Mouse (Mus musculus): ENCODE measurements around the gene Gtpbp2.

Gtpbp2 gene

GRCm38 (mm10) chr17:46152847-46153782 is 7.7 kb upstream of the Gtpbp2 start, which contains the start of gene Mad2l1bp:
TSS of gene Mad2l1bp (minus strand) at chr17:46153553.
- DNase-seq (ENCODE audit: low read depth, low spot score), result peak; percentile 94

DNA sequence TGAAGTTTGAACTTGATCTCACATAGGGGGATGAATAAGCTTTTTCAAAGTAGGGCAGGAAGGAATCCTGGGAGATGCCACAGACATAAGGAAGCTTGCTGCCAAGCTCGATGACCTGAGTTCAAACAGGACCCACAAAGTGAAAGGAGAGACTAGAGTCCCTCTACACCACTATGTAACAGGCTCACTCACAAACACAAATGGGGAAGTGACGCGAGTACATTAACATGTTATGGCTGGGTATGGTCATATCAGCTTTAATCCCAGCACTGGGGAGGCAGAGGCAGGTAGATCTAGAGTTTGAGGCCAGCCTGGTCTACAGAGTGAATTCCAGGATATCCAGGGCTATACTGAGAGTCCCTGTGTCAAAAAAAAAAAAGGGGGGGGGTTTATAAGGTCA is 6.5 kb upstream of the Gtpbp2 start:
- DNase-seq (ENCODE audit: low read depth, low spot score), result no peak

GRCm38 (mm10) chr17:46156680-46157079 is 4.2 kb upstream of the Gtpbp2 start:
- no peak for DNase-seq (ENCODE audit: low read depth, low spot score)

GRCm38 (mm10) chr17:46157131-46157530 is 3.7 kb upstream of the Gtpbp2 start:
- no peak for DNase-seq (ENCODE audit: low read depth, low spot score)

DNA sequence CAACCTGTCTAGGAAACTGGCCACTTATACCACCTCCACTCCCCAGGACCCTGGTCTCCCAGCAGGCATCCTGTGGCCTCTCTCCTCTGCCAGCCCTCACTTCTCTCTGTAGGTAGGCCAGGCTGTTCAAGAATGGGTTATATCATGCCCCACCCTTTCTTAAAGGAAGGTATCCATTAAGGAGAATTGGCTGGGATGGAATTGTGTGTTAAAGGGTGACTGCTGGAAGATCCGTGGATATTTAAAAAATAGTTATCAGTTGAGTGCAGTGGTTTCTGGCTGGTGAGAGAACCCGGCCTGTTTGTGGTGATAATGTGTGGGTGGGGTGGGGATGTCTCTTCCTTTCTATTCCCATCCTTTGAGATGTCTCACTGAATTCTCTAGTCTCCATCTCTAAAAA is 1.6 kb upstream of the Gtpbp2 start:
- no peak for DNase-seq (ENCODE audit: low read depth, low spot score)

DNA sequence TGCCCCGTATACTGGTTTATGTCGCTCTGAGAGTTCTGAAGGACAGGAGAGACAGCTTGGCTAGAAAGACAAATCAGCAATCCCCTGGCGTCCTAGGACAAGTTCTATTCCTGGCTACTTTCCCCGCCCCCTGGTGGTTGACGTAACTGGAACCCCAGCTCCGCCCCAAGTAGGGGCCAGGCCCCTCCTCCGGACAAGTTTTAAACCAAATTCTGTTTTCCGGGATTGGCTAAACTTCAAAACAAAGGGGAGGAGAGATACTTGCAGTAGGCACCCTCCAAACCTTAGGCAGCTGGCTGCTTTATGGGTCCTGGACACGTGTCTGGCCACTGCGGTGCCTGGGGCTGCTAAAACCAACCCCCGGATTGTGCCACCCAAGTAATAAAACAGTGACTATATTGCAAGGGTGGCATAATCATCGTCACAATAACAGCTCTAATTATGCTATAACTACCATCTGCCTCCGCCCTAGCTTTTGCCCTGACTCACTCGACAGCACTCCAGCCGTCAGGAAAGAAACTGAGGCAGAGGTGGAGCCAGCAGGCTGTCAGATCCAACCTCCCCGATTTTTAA is 656 bp upstream of the Gtpbp2 start:
- DNase-seq (ENCODE audit: low read depth, low spot score), result peak; percentile 93

DNA sequence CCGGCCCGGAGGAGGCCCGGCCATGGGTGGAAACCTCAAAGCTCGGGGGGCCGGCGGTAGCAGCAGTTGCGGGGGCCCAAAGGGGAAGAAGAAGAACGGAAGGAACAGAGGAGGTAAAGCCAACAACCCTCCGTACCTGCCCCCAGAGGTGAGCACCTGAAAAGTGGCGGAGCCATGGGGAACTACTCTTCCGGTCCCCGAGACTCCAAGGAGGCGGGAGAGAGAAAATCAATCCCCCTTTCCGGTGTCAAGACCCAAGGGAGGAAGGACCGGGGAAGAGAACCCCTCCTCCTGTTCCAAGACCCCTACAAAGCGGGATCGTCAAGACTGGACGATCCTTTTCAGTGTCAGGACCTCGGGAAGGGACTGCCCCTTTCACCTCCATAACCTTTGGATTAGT is 347 bp downstream of the Gtpbp2 start:
- no peak for DNase-seq (ENCODE audit: low read depth, low spot score)

DNA sequence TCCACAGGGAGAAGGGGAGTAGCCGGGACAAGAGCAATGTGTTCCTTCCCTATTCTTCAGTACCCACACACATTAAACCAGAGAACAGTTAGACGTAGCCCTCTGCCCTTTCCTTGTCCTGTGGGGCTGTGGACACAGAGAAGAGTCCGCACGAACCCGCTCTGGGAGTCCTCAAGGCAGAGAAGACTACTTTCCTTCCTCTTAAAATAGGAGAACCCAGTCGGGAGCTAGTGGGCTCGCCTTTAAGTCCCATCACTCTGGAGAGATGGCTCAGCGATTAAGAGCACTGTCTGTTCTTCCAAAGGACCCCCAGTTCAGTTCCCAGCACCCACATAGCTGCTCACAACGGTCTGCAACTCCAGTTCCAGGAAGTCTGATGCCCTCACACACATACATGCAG is 878 bp downstream of the Gtpbp2 start:
- DNase-seq (ENCODE audit: low read depth, low spot score), result no peak

GRCm38 (mm10) chr17:46162551-46162950 is 1.7 kb downstream of the Gtpbp2 start:
- no peak for DNase-seq (ENCODE audit: low read depth, low spot score)

DNA sequence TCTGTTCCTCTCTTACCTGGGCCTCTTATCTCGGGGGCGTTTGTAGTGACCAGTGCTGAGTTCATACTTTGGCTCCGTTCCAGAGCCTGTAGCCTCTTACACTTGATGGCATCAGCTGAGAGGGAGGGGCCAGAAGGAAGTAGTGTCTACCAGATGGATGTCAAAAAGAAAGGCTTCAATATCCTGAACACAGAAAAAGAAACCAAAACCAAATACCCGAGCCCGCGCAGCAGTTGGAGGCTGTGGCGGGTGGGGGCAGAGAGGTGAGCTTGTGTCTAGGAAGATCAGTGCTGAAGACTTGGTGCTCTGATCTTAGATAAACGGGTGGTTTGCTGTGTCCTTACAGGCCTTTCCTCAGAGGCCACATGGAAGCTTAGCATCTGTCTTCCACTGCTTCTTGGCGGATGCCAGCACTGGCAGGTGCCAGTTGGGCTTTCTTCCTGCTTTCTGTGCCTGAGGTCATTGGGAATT is 2.2 kb downstream of the Gtpbp2 start:
- peak; percentile 86 for DNase-seq (ENCODE audit: low read depth, low spot score)

- DNase-seq (ENCODE audit: low read depth, low spot score), result no peak
Measured at GRCm38 (mm10) chr17:46164301-46164700, 3.5 kb downstream of the Gtpbp2 start.

GRCm38 (mm10) chr17:46164791-46165190 is 4.0 kb downstream of the Gtpbp2 start:
- DNase-seq (ENCODE audit: low read depth, low spot score), result no peak

DNA sequence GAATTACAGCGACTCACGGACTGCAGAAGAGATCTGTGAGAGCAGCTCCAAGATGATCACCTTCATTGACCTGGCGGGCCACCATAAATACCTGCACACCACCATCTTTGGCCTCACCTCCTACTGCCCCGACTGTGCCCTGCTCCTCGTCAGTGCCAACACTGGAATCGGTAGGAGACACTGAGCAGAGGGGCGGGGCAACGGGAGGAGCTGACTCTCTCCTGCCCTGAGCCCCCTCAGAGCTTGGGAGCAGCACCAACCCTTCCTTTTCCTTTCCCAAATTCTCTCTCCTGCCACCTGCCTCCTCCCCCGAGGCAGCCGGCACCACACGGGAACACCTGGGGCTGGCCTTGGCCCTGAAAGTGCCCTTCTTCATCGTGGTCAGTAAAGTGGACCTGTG is 4.6 kb downstream of the Gtpbp2 start:
- no peak for DNase-seq (ENCODE audit: low read depth, low spot score)

DNA sequence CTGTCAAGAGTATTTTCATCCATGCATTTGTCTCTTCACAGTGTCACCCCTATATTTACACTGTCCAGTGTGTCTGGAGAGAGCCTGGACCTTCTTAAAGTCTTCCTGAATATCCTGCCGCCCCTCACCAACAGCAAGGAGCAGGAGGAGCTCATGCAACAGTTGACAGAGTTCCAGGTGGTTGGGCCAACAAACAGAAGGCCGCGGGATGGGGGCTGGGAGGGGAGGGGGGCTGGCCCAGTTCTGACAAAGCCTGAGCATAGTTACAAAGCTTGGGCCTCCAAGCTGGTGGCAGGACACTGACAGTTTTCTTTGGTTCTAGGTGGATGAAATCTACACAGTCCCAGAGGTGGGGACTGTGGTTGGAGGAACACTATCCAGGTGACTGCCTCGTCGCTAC is 5.4 kb downstream of the Gtpbp2 start:
- DNase-seq (ENCODE audit: low read depth, low spot score), result no peak

- no peak for DNase-seq (ENCODE audit: low read depth, low spot score)
Measured at GRCm38 (mm10) chr17:46167014-46167413, 6.2 kb downstream of the Gtpbp2 start.

- DNase-seq (ENCODE audit: low read depth, low spot score), result no peak
Measured at GRCm38 (mm10) chr17:46168318-46168717, 7.5 kb downstream of the Gtpbp2 start.

DNA sequence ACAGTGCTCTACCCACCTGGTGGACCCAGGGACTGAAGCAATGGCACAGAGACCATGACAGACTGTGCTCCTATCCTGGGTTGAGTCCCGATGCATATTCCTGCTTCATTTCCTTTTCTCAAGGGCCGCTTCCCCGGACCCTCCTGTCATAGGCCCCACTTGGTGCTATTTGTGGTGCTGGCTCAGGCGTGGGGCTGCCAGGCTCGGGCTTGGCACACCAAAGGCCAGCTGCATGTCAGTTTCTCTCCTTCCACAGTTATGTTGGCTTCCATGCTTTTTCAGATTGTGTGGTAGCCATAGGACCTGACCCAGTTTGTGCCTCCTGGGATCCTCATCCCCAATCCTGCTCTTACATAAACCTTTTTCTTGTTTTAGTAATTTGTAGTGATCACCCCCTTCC is 7.9 kb downstream of the Gtpbp2 start:
- DNase-seq (ENCODE audit: low read depth, low spot score), result no peak

GRCm38 (mm10) chr17:46170538-46170937 is 9.7 kb downstream of the Gtpbp2 start:
- peak; percentile 81 for DNase-seq (ENCODE audit: low read depth, low spot score)

DNA sequence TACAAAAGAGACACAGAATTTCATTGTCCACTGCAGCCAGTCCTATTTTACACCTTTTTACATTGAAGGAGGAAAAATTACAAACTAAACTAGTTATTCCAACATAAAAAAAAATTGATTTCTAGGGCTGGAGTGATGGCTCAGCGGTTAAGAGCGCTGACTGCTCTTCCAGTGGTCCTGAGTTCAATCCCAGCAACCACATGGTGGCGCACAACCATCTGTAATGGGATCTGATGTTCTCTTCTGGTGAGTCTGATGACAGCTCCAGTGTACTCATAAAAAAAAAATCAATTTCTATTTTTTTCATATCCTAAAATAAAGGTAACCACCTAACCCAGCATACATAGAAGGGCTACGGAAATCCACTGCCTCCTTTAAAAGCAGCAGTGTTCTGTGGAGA is 21.4 kb downstream of the Gtpbp2 start:
- DNase-seq (ENCODE audit: low read depth, low spot score), result no peak

GRCm38 (mm10) chr17:46188829-46189228 is 28.0 kb downstream of the Gtpbp2 start:
- no peak for DNase-seq (ENCODE audit: low read depth, low spot score)

DNA sequence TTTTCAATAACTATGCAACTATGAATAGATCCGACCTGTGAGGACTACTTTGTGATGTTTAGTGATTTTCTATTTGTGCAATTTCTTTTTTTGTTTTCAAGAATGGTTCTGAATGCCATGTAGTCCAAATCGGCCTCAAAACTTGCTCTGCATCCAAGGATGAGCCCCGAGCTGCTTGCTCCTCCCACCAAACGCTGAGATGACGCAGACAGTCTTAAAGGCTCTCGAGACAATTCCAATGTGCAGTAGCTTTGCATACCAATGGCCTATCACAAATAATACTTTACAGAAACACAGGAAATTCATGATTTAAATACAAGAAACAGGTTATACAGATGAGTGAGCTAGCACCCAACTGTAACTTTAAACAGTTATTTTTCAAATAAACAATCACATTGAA is 40.3 kb downstream of the Gtpbp2 start:
- DNase-seq (ENCODE audit: low read depth, low spot score), result no peak

- peak; percentile 98 for DNase-seq (ENCODE audit: low read depth, low spot score)
Measured at GRCm38 (mm10) chr17:46202421-46203071, 41.7 kb downstream of the Gtpbp2 start, which contains the start of the genes Polh and Xpo5. TSS of gene Polh (minus strand) at chr17:46202645. TSS of gene Xpo5 (plus strand) at chr17:46202782.
